Mouse (Mus musculus): ENCODE measurements around the gene Aph1c. TPM values are rescaled to one million over a fixed set of nuclear protein-coding genes. Genes with fewer than 3 reads are reported as not detected.
"Not testable (repeated sequence)": the region's sequence is repeated elsewhere in the genome, so short reads cannot be mapped to it uniquely, and the experiment has no call there.

The Aph1c gene
- total RNA-seq, 2 experiments from 2014 or later, result 4.4 to 5.4 TPM

DNA sequence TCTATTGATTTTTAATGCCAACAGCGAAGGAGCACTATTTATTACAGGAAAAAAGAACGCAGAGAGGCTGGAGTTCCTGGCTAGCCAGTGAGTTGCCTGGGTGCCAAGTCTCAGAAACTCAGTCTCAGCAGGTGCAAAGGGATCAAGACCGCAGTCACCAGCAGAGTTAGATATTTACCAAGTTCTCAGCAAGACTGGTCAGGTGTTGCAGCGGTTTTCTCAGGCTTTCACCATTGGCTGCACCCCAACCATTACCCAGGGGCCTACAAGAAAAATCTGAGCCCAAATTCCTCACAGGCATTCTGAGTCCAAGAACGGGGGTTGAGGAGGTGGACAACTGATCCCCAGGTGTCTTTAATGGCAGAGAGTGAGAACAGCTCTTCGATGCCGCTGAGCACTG lies 675 bp downstream of the Aph1c start:
- DNase-seq (ENCODE audit: low spot score in 2 of 2), result no peak

- no peak for DNase-seq (ENCODE audit: low spot score in 2 of 2)
Measured at GRCm38 (mm10) chr9:66832366-66832908, 2.1 kb downstream of the Aph1c start.

- DNase-seq (ENCODE audit: low spot score in 2 of 2), result no peak
Measured at GRCm38 (mm10) chr9:66825990-66826389, 8.5 kb downstream of the Aph1c start.

GRCm38 (mm10) chr9:66822255-66822654 lies 12.3 kb downstream of the Aph1c start:
- DNase-seq (ENCODE audit: low spot score in 2 of 2), result not testable (repeated sequence)

DNA sequence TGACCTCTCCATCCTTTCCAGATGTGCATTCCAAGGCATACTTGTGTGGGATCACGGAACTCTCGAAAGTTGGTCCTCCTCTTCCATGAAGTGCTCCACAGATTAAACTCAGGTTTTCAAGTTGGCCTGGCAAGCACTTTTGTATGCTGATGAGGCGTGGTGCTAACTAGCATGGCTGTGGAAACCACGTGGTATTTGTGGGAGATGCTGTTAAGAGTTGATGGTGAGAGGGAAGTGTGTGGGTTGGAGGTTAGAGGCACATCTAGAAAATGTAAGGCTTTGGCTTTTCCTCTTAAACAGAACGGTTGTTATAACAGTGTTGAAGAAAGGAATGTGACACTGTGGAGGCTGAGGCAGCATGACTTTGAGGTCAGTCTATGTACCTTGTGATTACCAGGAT lies 13.5 kb downstream of the Aph1c start:
- no peak for DNase-seq (ENCODE audit: low spot score in 2 of 2)

GRCm38 (mm10) chr9:66813392-66813791 lies 21.1 kb downstream of the Aph1c start:
- no peak for DNase-seq (ENCODE audit: low spot score in 2 of 2)

- DNase-seq (ENCODE audit: low spot score in 2 of 2), result not testable (repeated sequence)
Measured at GRCm38 (mm10) chr9:66805951-66806350, 28.6 kb downstream of the Aph1c start.

- DNase-seq (ENCODE audit: low spot score in 2 of 2), result no peak
Measured at GRCm38 (mm10) chr9:66801947-66802346, 32.6 kb downstream of the Aph1c start.

GRCm38 (mm10) chr9:66796739-66797138 lies 37.8 kb downstream of the Aph1c start, which contains the start of gene Gm10647:
Gene Gm10647 (plus strand): TSS chr9:66797039.
- no peak for DNase-seq (ENCODE audit: low spot score in 2 of 2)

DNA sequence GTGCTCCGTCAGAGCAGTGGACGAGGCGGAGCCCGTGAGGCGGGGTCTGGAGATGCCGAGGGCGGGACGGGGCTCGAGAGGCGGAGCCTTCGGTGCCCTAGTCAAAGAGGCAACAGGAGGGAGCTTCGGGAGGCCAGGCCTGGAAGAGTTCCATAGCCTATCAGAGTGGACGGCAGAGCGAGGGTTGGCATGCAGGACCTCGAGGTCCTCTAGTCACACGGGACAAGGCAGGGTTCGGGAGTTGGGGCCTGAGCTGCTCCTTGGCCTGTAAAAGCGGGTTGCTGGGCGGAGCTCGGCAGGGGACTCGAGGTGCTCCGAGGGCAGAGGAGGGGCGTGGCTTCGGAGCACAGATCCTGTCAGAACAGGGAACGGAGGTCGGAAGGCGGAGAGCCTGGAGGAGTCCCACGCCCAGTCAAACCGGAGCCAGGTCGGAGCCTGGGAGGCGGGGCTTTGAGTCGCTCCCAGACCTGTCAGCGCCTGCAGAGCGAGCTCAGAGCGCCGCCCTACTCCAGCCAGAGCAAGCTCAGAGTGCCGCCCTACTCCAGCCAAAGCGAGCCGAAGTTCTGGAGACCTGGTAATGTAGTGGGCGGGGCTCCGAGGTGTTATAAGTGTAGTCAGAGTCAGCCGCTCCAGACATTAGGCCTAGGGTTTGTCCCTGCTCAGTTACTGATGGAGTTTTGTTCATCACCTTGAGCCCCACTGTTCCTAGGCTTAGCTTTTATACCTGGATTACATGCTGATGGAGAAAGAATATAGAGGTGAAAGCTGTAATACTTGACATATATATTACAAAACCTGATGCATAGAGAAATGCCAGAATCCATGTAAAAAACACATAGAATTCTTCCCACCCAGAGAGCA lies 38.8 kb downstream of the Aph1c start, which contains the start of gene Aph1b:
Gene Aph1b, minus strand, starts transcription at position 27 of the 861 bp plus-strand sequence.
- peak; percentile 89 to 94 for DNase-seq (ENCODE audit: low spot score in 2 of 2)

DNA sequence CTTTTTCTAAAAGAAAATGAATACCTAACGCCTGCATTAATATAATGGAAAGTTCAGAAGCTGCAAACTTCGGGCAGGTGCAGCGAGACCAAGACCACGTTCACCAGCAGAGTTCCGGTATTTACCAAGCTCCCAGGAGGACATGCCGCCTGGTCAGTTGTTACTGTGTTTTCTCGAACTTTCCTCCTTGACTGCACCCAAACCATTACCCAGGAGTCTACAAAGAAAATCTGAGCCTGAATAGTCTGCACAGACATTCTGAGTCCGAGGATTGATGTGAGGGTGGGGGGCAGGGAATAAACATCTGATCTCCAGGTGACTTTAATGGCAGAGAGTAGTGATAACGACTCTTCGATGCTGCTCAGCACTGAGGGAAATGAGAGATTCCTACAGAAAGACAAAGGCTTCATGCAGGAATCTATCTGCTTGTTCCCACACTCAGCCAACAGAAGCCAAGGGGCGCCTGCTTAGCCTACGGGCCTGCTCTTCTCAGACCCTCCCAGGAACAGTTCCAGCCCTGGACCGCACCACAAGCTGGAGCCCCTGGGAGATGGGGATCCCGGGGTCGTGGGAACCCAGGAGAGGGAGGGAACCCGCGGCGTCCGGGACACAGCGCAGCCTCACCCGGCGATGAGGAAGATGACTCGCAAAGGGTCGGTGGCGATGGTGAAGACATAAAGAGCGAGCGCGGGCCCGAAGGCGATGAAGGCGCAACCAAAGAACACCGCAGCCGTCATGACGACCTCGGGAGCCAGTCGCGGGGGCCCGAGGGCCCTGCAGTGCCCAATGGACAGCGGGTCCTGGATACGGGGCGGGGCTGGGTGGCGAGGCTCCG lies 39.7 kb downstream of the Aph1c start:
- no peak for DNase-seq (ENCODE audit: low spot score in 2 of 2)

GRCm38 (mm10) chr9:66787821-66788220 lies 46.7 kb downstream of the Aph1c start:
- peak in 1 of 2 experiments; percentile 32 for DNase-seq (ENCODE audit: low spot score in 2 of 2)

GRCm38 (mm10) chr9:66784552-66784951 lies 50.0 kb downstream of the Aph1c start:
- DNase-seq (ENCODE audit: low spot score in 2 of 2), result not testable (repeated sequence)

- DNase-seq (ENCODE audit: low spot score in 2 of 2), result no peak
Measured at GRCm38 (mm10) chr9:66770701-66771100, 63.8 kb downstream of the Aph1c start.

DNA sequence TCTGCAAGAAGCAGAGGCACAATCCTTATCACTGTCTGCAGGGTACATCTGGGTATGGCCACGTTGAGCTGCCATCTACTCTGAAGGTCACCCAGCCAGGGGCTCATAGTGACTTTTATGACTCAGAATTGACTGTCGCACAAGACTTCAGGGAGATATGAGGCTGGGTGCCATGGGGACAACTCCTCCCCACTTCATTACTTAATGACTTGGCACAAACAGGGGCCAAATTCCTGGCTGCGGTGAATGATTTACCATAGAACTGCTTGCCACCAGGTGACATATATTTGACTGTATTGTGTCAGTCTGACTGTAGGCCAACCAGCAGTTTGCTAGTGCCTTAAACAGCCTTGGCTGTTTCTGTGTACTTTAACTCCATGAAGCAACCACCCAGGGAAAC lies 65.3 kb downstream of the Aph1c start:
- no peak for DNase-seq (ENCODE audit: low spot score in 2 of 2)

DNA sequence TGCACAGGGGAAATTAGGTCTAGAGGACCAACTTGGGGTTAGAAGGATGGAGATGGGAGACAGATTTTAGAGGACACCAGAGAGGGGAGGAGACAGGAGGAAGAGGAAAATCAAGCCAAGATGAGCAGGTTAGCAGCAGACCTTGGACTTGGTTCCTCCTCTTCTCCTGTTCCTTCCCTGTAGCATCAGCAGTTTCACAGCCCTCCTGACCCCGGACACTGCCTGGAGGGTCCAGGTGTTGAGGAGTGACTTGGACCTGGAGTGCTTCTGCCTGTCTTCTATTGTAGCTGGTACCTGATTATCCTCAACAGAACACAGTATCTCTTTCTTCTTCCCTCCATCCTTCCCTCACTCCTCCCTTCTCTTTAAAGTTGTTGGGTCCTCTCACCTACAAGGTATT lies 65.8 kb downstream of the Aph1c start:
- DNase-seq (ENCODE audit: low spot score in 2 of 2), result no peak

Other genes starting within 250 kb of the Aph1c start
- 10 to 100 TPM; 46.9 to 47.4 TPM for gene Usp3, start 241.6 kb downstream of the Aph1c start, total RNA-seq (2021)
- gene Car12, start 121.0 kb downstream of the Aph1c start, total RNA-seq (2021), result 10 to 100 TPM; 26.1 to 30.4 TPM
- gene Aph1b, start 39.2 kb downstream of the Aph1c start, total RNA-seq (2021), result 10 to 100 TPM; 26.7 to 27.4 TPM
- gene Gm10647, start 37.7 kb downstream of the Aph1c start, total RNA-seq (2021), result under 1 TPM; 0.38 to 0.73 TPM
- gene Rab8b, start 85.0 kb upstream of the Aph1c start, total RNA-seq (2021), result 10 to 100 TPM; 27.1 to 31.3 TPM
- 10 to 100 TPM; 45.4 to 52.1 TPM for gene Rps27l, start 111.4 kb upstream of the Aph1c start, total RNA-seq (2021)
- 10 to 100 TPM; 15.8 to 16.3 TPM for gene Lactb, start 140.8 kb upstream of the Aph1c start, total RNA-seq (2021)
- 100 to 1,000 TPM; 195 to 211 TPM for gene Tpm1, start 214.7 kb upstream of the Aph1c start, total RNA-seq (2021)